Mouse (Mus musculus) liver, postnatal 0 days (tissue): ENCODE measurements around the gene Prom1. TPM values are rescaled to one million over a fixed set of nuclear protein-coding genes. Genes with fewer than 3 reads are reported as not detected.
A peak's percentile ranks its signal among the peaks of the same experiment; 100 is the strongest.

Source experiments
- ATAC-seq: fragments of 200-750 bp; cut with Nextera tagmentation; 2 replicates; pipeline ENCODE4 v1.8.0; 2017; ENCODE audit warnings: mild to moderate bottlenecking, moderate library complexity
- DNase-seq: peaks from one replicate; pipeline ENCODE4 v3.0.0-alpha.2; 2016
- H3K27ac ChIP-seq: fragments of 300-500 bp; sonication (generic); 2 replicates; pipeline ENCODE4 v1.5.1; 2014; ENCODE audit warnings: antibody characterized with exemption, moderate library complexity, mild to moderate bottlenecking, low read depth
- H3K27me3 ChIP-seq: fragments of 300-500 bp; sonication (generic); 2 replicates; pipeline ENCODE4 v1.6.1; 2014; ENCODE audit warnings: low read length, control low read depth, mixed read lengths; ENCODE audit not compliant: insufficient read depth
- H3K36me3 ChIP-seq: fragments of 300-500 bp; sonication (generic); replicated peaks from 2 replicates; pipeline ENCODE4 v1.6.1; 2014; ENCODE audit warnings: mild to moderate bottlenecking, control low read depth, low read length, moderate library complexity, mixed read lengths; ENCODE audit not compliant: insufficient read depth
- H3K4me1 ChIP-seq: fragments of 300-500 bp; sonication (generic); 2 replicates; pipeline ENCODE4 v1.6.1; 2014; ENCODE audit warnings: antibody characterized with exemption, mild to moderate bottlenecking, control low read depth; ENCODE audit not compliant: insufficient read depth
- H3K4me2 ChIP-seq: fragments of 300-500 bp; sonication (generic); 2 replicates; pipeline ENCODE4 v1.6.1; 2014; ENCODE audit warnings: low read depth, mild to moderate bottlenecking, low read length, moderate library complexity, mixed read lengths
- H3K4me3 ChIP-seq: fragments of 300-500 bp; sonication (generic); 2 replicates; pipeline ENCODE4 v1.5.1; 2014; ENCODE audit warnings: low read depth, low read length
- H3K9ac ChIP-seq: fragments of 300-500 bp; sonication (generic); replicated peaks from 2 replicates; pipeline ENCODE4 v1.6.1; 2014; ENCODE audit warnings: mild to moderate bottlenecking, moderate library complexity
- H3K9me3 ChIP-seq: fragments of 300-500 bp; sonication (generic); 2 replicates; pipeline ENCODE4 v1.6.1; 2016; ENCODE audit warnings: mild to moderate bottlenecking, control low read depth, low read length, mixed read lengths
- CTCF ChIP-seq: sonication (generic); IDR thresholded peaks from 2 replicates; pipeline ENCODE4 v1.5.1; 2016; ENCODE audit warnings: antibody characterized with exemption, low read depth
- EP300 ChIP-seq: IDR thresholded peaks from 2 replicates; pipeline ENCODE4 v1.6.1; 2016; ENCODE audit warnings: antibody characterized with exemption, low read depth, mild to moderate bottlenecking
- WGBS: fragments of 180-500 bp; shearing (Covaris S2); extraction: QIAGEN DNeasy Blood & Tissue Kit; methylation state at CpG from one replicate; pipeline ENCODE4 v1.1.7; 2014; ENCODE audit not compliant: insufficient replicate concordance; 5-methylcytosine and 5-hydroxymethylcytosine counted together
- polyA plus RNA-seq: library from polyadenylated mRNA; unstranded; fragments of >200 nt; fragmentation: Nextera tagmentation; extraction: Ambion mirVana; gene quantifications from 2 replicates; pipeline ENCODE4 v1.2.1, GENCODE M21; 2015

Gene Prom1
- polyA plus RNA-seq, 1 experiment from 2014 or later, result 9.7 TPM

DNA sequence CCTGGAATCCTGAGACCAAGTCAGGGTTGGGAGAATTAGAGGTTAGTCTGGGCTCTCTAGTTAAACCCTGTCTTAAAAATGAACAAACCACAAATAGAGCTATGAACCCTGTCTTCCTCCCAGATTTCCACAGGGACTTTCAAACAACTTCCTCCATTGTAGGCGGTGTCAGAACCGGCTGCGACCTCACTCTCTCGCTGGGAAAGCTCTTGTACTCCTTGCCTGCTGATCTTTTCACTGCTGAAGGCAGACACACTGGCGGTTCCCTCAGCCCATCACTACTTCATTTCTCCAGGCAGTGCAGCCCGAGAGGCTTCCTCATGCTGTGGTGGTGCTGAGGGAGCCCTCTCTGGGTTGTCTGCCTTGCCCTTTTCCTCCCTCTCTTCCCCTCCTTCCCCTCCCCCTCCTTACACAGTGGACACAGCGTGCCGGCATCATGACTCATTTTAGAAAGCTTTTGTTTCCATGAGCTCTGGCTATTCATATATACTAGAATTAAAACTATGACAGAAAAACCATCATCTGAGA lies 153.0 kb downstream of the Prom1 start:
- Histone ChIP-seq H3K27me3 (no peaks in the 10 kb centered on the region), H3K4me2 (peak overlapping the region; percentile 73), H3K27ac (peak overlapping the region; percentile 75; the same call in 1 of the 2 replicates), H3K9me3 (no peaks in the 10 kb centered on the region), H3K9ac (no peak overlapping the region), H3K36me3 (no peaks in the 10 kb centered on the region), H3K4me1 (peaks cover 13% of the 10 kb centered on the region), H3K4me3 (peak overlapping the region; percentile 22; the same call in 1 of the 2 replicates)
- WGBS, result 4% methylated on average over 8 of the region's 8 CpGs
- TF ChIP-seq CTCF (no peak), EP300 (no peak)
- 0 out of 2 replicates have a peak, but pooled peaks have one; percentile 28 for ATAC-seq
- peak; percentile 24 for DNase-seq

DNA sequence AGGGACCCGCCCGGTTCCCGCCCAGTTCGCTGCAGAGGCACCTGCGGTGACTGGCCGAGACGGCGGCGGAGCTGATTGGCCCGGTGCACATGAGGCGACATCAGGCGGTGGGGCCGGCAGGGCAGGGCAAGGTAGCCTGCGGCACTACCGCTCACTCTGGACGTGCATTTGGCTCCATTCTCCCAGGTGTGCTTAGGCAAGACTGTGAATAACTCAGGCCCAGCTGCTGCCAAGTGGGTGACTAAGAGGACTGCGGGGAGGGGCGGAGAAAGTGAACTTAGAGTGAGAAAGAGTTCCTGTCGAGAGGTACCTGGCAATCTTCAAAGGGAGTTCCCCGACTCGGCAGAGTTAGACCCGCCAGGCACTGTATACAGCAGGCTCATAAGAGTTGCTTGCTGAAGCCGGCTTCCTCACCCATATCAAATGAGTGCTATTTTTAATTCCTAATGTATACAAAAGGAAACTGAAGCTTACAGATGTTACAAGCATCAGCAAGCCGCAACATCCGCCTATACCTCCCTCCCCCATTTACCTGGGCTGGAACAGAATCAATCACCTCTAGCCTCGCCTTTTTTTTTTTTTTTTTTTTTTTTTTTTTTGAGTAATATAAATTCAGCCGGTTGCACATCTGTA lies 153.6 kb downstream of the Prom1 start:
- H3K4me2 ChIP-seq, result peak overlapping the region; percentile 73
- H3K27ac ChIP-seq, result peak overlapping the region; percentile 75; the same call in 1 of the 2 replicates
- peak overlapping the region; percentile 22 for H3K4me3 ChIP-seq
- peak; percentile 74 for DNase-seq
- H3K9ac ChIP-seq, result no peak overlapping the region
- peak; percentile 96 for ATAC-seq
- TF ChIP-seq EP300, result no peak
- peak; percentile 5; the same call in 1 of the 2 replicates for TF ChIP-seq CTCF
- no peaks in the 10 kb centered on the region for H3K36me3 ChIP-seq
- peaks cover 13% of the 10 kb centered on the region for H3K4me1 ChIP-seq
- no peaks in the 10 kb centered on the region for H3K27me3 ChIP-seq
- WGBS, result under 1% methylated on average over 27 of the region's 27 CpGs
- H3K9me3 ChIP-seq, result no peaks in the 10 kb centered on the region

DNA sequence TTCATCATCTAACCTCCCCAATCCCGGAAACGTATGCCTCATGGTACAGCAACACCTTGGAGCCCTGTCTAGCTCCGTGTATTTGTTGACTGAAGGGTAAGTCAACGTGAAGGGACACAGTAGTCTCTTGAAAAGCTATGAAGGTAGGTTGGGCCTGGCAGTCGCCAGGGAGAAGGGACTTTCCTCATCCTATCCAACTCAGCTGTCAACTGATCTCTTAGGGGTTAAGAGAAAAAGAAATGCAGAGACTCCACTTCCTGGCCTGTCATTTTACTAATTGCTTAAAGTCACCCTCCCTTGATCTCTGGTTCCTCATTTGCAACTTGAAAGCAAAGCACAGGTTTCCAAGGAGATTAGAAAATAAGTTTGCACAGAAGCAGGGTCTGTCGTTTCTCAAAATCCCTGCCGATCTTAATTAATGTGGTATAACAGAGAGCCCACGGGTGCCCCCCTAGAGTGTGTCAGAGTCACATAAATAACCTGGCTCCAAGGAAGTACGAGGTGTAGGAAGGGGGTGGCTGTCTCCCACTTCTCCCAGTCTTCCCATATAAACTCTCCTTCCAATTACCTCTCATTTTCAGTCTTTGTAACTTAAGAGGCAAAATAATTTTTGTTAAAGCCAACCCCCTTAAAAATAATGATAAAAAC lies 154.4 kb downstream of the Prom1 start:
- no peak for DNase-seq
- H3K27me3 ChIP-seq, result no peaks in the 10 kb centered on the region
- H3K4me1 ChIP-seq, result peaks cover 13% of the 10 kb centered on the region
- no peak overlapping the region for H3K4me3 ChIP-seq
- no peak for ATAC-seq
- no peak overlapping the region for H3K27ac ChIP-seq
- no peak overlapping the region for H3K9ac ChIP-seq
- no peaks in the 10 kb centered on the region for H3K9me3 ChIP-seq
- 28% methylated on average over 9 of the region's 9 CpGs for WGBS
- TF ChIP-seq CTCF (no peak), EP300 (no peak)
- peak overlapping the region; percentile 73 for H3K4me2 ChIP-seq
- H3K36me3 ChIP-seq, result no peaks in the 10 kb centered on the region

Other genes starting within 250 kb of the Prom1 start
- gene Cd38, start 233.5 kb downstream of the Prom1 start, polyA plus RNA-seq, result 18.6 and 20.5 TPM in 2 replicates
- 0.51 TPM in 1 of 2 replicates, not detected in the other for gene Gm7879, start 188.9 kb downstream of the Prom1 start, polyA plus RNA-seq
- 1.1 and 1.9 TPM in 2 replicates for gene Fgfbp1, start 120.3 kb downstream of the Prom1 start, polyA plus RNA-seq
- 29.8 and 33.3 TPM in 2 replicates for gene Tapt1, start 124.6 kb upstream of the Prom1 start, polyA plus RNA-seq